Mouse (Mus musculus) lung, adult 18-20 months (tissue): Measurements from ENCODE around the gene Nphs1.
"Not testable (repeated sequence)": the region's sequence is repeated elsewhere in the genome, so short reads cannot be mapped to it uniquely, and the experiment has no call there.

ENCODE experiments used
- DNase-seq, 2 experiments: peaks; one replicate each; pipeline ENCODE4 v3.0.0; 2022; ENCODE audit warnings: mixed read lengths in 2 of 2

Gene Nphs1

DNA sequence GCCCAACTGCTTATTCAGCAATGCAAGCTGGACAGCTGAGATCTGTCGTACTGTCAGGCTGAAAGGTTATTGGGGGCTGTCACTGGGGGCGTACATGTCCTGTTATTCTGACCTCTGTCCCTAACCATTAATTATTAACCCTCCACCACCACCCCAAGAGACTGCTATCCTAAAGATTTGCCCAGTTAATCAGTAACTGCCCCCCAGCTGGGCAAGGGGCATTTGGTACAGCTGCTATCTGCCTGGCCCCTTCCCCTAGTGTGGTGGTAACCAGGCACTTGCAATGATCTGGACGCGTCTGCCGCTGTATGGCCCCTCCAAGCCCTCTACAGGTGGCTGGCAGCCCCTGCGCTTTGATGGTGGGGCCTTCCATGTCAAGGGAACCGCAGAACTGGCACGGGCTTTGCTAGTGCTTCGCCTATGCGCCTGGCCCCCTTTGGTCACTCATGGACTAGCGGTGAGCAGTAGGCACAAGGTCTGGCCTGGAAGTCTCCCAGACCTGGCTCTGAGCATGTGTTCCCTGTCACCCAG lies 35.4 kb downstream of the Nphs1 start, which contains the start of gene Prodh2:
TSS of gene Prodh2 (plus strand) at position 222 of the 531 bp plus-strand sequence.
- no peak for DNase-seq

DNA sequence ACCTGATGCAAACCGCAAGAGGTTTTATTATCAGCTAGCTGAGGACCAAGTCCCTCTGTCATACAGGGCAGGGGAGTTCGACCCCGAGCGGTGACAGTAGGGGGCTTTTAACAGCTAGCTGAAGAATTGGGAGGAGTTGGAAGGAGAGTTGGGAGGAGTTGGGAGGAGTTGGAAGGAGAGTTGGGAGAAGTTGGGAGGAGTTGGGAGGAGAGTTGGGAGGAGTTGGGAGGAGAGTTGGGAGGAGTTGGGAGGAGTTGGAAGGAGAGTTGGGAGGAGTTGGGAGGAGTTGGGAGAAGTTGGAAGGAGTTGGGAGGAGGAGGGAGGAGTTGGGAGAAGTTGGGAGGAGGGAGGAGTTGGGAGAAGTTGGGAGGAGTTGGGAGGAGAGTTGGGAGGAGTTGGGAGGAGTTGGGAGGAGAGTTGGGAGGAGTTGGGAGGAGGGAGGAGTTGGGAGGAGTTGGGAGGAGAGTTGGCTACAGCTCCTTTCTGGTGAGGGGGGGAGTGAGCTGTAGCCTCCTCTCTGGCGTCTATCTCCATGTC lies 37.5 kb downstream of the Nphs1 start:
- DNase-seq, result not testable (repeated sequence)

DNA sequence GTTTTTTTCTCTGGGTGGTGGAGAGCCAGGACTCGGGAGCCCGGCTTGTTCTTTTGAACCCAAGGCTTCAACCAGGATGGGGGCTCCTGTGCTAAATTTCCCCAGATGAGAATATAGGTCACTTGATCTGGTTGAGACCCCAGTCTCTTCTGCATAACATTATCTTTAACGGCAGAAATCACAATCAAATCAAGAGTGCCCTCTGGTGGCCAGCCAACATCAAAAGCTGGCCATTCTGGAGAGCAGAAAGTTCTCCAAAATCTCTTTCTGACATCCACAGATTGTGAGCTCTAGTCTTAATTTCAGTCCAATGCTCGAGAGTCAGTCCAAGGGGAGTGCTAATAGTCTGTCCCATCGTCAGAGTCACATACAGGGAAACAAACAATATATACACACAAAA lies 43.0 kb downstream of the Nphs1 start:
- not testable (repeated sequence) for DNase-seq

DNA sequence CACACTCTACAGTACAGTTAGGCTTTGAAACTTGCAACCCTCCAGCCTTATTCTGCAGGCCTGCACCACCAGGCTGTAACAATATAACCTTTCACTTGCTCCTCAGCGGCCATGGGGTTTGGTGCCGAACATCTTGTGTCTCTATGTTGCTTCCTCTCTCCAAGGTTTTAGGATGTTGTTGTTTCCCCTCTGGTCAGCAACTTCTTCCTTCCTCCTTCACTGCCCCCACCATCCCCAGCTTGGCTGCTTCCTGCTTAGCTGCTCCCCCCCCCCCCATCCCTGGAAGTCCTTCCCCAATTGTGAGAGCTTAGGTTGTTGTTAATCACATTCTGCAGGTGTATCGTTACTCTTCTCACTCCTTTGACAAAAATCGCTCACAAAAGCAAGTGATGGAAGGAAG lies 49.9 kb downstream of the Nphs1 start:
- DNase-seq, result no peak

DNA sequence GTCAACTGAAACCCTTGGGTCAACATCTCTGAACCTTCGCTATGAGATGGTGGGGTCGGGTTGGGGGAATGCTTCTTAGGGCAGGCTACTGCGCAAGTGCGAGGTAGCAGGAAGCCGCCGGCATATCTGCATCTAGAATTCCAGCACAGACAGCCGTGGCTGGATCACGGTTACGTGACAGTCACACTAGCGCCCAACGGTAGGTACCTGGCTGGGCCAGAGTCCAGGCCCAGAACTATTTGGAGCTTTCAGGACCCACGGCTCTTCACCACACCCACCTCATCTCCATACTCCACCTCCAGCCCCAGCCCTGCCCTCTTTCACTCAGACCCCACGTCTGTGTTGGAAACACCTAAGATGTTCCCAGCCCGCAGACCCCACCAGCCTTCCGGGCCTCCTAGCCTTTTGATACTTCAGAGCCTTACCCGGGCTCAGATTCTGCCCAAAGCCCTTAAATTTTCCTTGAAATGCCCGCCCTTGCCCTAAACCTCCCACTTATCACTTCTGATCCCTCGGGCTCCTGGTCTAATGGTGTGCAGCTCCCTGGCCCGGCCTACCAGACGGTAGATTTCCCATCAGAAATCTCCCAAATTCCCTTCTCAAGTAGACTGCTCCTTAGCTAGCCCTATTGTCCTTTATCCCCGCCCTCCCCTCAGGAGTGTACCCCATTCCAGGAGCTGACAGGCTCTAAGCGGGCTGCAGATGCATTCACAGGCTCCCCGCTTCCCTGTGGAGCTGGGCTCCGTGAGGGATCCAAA lies 57.1 kb downstream of the Nphs1 start:
- no peak for DNase-seq

DNA sequence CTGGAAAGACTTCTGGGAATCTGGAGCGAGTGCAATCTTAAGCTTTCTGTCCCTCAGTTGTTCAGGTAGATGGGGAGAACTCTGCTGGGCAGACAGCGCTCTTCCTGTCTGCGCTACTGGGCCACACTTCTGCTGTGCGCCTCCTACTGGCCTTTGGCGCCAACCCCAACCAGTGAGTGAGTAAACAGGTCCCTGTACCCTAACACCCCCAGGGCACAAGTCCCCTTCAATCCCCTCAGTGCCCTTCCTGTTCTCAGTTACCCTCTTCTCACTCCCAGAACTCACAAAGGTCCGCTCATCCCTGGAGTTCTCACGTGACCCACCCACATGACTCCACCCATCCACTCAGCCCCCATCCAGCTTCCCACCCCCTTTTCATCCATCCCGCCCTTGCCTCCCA lies 60.2 kb downstream of the Nphs1 start:
- DNase-seq, result no peak

DNA sequence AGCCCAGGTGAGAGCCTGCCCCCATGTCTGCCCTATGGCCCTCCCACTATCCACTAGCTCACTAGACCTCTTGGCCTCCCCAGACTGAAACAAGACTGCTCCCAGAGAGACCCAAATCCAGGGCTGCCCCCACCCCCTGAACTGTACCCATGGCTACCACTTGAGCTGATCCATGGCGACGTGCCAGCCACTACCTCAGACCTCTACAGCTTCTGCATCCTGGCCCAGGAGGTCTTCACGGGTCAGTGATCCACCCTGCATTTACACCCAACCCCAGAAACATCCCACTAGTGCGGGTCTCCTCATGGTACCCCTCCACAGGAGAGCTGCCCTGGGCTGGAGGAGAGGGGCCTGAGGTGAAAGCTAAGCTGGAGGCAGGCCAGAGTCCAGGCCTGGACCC lies 62.3 kb downstream of the Nphs1 start:
- no peak for DNase-seq

DNA sequence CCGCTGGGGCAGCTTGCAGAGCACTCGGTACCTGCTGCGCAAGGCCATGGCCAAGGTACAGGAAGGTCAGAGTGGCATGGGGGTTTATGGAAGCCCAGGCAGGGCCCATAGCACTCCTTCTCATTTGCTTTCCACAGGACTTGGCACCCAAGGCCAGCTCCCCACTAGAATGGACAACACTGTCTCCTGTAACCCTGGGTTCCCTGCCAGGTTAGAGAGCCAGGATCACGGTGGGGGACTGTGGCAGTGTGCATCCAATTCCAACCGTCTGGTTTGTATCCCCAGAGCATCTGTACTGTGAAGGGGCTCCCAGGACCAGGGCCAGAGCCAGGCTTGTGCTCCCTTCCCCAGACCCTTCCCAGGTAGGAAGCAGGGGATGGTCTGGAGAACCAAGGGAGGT lies 62.7 kb downstream of the Nphs1 start:
- DNase-seq, result no peak

DNA sequence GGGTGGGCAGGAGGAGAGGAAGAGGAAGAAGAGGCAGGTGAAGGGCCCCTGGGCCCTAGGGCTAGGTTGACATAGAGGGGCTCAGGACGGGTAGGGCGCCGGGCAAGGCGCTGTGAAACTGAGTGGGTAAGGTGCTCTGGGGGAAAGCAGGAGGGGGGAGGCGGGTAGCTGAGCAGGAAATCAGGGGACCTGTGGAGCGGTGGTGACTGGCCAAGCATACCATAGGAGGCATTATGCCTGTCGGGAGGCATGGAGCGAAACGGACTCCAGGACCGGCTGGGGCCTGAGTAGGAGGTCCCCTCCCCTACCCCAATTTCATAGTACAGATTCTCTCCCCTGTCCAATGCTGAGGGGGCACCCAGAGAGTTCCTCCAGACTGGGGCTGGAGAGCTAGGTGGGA lies 64.8 kb downstream of the Nphs1 start:
- no peak for DNase-seq

DNA sequence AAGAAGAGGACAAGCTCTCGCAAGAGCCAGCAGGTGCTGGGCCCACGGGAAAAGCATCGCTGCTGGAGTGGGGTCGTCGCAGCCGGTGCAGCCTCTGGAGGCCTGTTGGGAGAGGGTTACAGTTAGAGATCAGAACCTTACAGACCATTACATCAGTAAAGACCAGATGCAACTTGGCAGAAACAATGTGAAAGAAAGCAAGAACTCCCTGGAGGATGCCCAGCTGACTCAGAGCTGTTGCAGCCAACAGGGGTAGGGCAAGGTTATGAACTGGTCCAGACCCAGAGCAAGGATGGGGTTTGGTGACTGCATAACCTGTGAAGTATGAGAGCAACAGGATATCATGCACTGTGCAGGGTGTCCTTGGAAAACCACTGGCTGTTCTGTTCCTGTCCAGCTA lies 66.4 kb downstream of the Nphs1 start:
- DNase-seq, result no peak

DNA sequence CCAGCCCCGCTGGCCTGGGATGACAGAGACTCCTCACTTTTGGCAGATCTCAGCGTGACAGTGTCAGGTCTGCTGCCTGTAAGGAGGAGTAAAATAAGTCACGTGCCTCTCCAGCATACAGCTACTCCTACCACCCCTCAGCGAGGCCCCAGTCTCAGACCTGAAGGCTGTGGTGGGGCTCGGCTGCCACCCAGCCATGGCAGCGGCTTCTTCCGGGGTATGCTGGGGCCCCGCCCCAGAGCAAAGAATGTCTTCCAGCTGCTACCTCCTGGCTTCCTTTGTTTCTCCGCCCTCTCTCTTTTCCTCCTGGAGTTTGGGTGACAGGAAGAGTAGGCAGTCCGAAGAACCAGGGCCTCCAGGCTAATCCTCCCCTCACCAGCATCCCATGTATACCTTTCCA lies 67.8 kb downstream of the Nphs1 start:
- DNase-seq, result peak; percentile 22 to 49

DNA sequence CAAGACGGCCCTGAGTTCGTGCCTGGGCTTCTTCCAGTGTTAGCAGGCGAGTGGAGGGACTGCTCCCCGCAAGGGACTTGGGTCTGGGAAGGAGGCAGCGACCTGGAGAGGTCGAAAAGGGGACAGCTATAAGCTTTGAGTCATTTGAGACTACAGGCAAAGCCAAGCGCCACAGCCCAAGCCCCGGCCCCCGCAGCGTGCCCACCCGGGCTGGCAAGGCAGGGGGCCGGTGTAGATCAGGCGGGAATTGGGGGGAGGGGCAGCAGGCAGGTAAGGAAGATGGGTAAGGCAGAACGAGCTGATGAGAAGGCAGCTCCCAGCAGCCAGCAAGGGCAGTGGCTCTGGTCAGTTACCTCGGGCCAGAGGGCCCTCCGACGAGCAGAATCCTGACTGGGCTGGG lies 68.3 kb downstream of the Nphs1 start:
- no peak for DNase-seq

DNA sequence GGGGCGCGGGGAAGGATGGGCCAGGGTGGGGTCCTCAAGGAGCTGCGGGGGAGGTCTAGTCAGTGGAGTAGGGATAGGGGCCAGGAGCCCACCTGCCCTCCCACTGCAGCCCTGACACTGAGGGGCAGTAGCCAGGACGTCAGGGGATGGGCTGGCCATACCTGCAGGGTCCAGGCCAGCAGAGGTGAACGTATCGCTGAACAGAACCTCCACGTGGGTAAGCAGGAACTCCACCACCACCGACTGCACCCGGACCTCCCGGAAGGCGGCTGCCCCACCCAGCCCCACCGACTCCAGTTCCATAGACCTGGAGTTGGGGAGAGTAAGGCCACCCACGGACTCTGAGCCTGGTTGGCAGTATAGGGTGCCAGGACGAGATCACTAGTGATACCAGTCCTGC lies 68.9 kb downstream of the Nphs1 start:
- DNase-seq, result no peak

DNA sequence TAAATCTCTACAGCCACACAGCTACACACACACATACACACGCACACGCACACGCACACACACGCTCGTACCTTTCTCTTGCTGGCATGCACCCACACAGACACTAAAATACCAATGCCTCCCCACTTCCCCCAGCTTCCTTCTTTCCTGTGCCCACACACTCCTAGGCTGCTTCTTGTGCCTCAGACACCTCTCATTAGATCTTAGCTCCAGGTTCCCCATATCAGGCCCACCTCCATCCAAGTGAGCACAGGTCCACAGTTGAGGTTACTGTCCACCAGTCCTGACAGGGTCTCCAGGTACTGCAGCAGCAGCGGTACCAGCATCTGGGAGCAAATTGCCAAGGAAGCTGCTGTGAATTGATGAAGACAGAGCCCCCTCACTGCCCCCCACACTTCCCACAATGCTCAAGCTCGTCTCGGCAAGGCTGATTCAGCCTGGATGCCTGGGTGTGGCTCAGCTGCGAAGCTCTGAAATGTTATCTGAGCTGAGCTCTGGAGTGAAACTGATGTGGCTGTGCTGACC lies 73.2 kb downstream of the Nphs1 start:
- DNase-seq, result no peak

DNA sequence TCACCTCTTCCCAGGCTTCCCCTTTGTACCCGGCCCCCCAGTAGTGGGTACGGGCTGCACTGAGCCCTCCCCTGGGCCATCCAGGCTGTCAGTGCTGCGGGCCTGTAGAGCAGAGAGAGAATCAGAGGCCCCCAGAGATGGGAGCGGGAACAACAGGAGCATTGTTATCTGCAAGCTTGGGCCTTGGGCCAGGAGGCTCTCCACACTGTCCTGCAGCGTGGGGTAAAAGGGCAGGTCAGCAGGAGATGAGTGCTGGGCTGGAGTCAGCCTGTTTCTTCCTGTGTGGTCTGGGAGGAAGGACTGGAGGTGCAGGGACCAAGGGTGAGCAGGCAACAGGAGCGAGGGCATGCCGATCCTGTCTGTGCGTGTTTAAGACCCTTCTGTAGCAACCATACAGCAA lies 74.8 kb downstream of the Nphs1 start:
- no peak for DNase-seq

DNA sequence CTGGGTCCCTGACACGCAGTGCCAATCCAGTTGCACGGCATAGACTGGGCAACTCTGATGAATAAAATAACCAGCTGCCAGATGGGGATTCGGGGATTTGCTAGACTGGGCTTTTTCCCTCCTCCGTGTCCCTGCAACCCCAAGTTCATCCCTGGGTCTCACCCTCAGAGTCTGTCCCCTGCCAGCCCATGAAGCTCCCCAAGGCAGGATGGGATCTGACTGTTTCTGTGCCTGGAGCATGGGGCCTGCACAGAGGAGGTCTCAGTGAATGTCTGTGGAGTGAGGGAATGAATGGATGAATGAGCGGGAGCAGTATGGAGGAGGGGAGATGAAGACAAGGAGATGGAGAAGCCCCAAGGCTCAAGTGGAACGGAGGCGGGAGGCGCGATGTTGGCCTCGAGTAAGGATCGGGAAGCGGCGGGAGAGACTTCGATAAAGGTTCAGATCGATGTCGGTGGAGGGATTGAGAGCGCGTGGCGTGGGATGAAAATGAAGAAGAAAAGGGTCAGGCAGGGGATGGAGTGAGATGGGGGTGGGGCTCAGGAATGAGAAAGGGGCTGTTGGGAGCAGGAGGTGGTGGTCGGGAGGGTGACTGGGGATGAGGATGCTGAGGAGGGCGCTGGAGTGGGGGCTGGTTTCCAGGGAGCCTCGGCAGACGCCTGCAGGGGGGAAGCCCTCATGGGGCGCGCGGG lies 76.0 kb downstream of the Nphs1 start:
- no peak for DNase-seq

DNA sequence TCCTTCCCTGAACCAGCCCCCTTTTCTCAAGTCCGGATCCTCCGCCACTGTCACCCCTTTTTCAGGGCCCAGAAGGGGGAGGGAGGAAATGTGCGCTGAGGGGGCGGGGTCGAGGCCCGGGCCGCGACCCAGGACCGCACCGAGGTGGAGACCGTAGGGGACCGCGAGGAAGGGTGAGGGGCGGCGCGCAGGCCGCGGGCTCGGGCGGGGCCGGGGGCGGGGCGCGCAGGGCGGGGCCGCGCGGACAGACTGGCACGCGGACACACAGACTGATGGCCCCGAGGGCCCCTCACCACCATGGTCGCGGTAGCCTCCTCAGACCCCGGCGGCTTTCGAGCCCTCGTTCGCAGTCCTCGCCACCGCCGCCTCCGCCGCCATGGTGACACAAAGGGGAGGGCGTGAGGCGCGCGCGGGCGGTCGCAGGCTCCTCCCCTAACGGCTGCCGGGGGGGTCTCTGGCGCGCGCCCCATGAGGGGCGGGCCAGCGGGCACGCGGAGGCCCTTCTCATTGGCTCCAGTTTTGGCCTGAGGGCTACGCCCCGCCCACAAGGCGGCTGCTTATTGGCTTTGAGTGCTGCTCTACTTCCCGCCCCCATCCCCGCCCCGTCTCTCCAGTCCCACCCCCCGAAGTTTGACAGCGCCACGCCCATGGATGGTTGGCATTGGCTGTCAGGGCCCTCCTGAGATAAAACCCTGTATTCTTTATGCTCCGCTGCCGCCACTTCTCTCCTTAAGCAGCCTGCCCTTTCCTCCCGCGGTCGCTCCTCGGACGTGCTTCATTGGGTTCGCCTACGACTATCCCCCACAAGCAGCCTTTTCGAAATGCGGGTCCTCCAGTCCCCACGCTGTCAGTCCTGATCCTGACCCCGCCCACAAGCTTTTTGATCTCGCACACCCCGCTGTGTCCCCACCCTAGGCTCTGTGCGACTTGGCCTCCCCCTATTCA lies 76.8 kb downstream of the Nphs1 start, which contains the start of gene Arhgap33:
TSS of gene Arhgap33 (minus strand) at position 428 of the 945 bp plus-strand sequence.
- peak; percentile 95 for DNase-seq
